Mouse (Mus musculus) E14TG2a.4 (cell line): Measurements from ENCODE around the gene Vkorc1.

Source experiments
- CTCF ChIP-seq: conservative IDR thresholded peaks from 2 replicates; pipeline ENCODE4 v1.5.1; 2014; ENCODE audit warnings: low read length
- NANOG ChIP-seq: IDR thresholded peaks from 2 replicates; pipeline ENCODE4 v1.6.1; 2014; ENCODE audit warnings: borderline replicate concordance, low read length, mixed read lengths
- POU5F1 ChIP-seq: IDR thresholded peaks from 2 replicates; pipeline ENCODE4 v1.6.1; 2014; ENCODE audit warnings: low read length, borderline replicate concordance

DNA sequence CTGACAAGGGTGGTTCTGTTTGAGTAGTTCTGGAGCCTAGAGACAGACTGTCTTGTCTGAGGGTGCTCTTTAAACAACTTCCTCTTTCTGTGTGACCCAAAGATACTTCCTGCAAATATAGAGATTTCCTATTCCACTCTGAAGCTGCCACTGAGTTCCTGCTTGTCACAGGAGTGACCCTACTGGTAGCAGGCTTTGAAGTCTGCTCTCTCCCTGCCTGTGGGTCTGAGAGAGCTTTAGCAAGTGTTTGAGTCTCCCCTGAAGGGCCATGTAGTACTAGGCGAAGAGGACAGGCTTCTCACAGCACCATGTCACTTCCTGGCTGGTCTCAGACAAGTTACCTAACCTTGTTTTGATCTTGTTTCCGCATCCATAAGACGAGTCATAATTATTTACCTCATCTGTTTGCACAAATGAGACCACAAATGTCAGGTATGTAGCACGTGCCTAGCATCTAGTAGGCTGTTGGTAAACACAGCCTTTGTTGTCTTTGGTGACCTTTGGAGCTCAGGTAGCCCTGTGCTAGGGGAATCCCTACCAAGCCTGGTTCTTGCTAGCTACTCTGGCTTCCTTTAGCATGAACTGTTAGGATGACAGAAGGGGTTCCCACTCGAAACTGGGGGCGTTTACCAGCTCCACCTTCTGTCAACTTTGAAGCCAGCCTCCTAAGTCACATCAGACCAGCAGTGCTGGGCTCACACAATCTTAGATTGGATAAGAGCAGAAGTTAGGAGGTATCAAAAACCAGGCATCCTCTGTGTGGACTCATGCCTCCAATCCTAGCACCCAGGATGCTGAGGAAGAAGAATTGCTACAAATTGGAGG is 27.2 kb upstream of the Vkorc1 start:
- no peak for TF ChIP-seq CTCF
- no peak for TF ChIP-seq NANOG
- no peak for TF ChIP-seq POU5F1
